Mouse (Mus musculus) liver, embryonic 14.5 days (tissue): ENCODE measurements around the gene Itgb6. TPM values are rescaled to one million over a fixed set of nuclear protein-coding genes. Genes with fewer than 3 reads are reported as not detected.

Source experiments
- ATAC-seq: fragments of 200-750 bp; cut with Nextera tagmentation; 2 replicates; pipeline ENCODE4 v1.8.0; 2017; ENCODE audit warnings: moderate number of reproducible peaks, mild to moderate bottlenecking, moderate library complexity; ENCODE audit not compliant: insufficient read depth
- DNase-seq, 3 experiments: peaks; one replicate each; pipeline ENCODE4 v3.0.0-alpha.2; 2012 to 2013; ENCODE audit warnings: low read depth in 3 of 3, low spot score in 3 of 3
- H3K27ac ChIP-seq: fragments of 300-500 bp; sonication (generic); 2 replicates; pipeline ENCODE4 v1.5.1; 2014; ENCODE audit warnings: moderate library complexity, mild to moderate bottlenecking, control low read depth, inconsistent platforms
- H3K27me3 ChIP-seq: fragments of 300-500 bp; sonication (generic); 2 replicates; pipeline ENCODE4 v1.6.1; 2014; ENCODE audit warnings: mild to moderate bottlenecking, low read length, moderate library complexity; ENCODE audit not compliant: control insufficient read depth, insufficient read depth
- H3K36me3 ChIP-seq: fragments of 300-500 bp; sonication (generic); replicated peaks from 2 replicates; pipeline ENCODE4 v1.6.1; 2014; ENCODE audit warnings: low read depth; ENCODE audit not compliant: control insufficient read depth, insufficient read depth
- H3K4me1 ChIP-seq, 2 experiments: fragments of 200-500 bp in 1 of 2; fragments of 300-500 bp in 1 of 2; sonication (generic) in 1 of 2; replicated peaks; 2 replicates each; pipeline ENCODE4 v1.6.1; 2012 to 2014; ENCODE audit warnings: antibody characterized with exemption in 1 of 2, inconsistent platforms in 1 of 2, low read length in 1 of 2; ENCODE audit not compliant: control insufficient read depth in 2 of 2, insufficient read depth in 2 of 2
- H3K4me2 ChIP-seq: fragments of 300-500 bp; sonication (generic); 2 replicates; pipeline ENCODE4 v1.6.1; 2014; ENCODE audit warnings: low read depth, mild to moderate bottlenecking, control low read depth, moderate library complexity
- H3K4me3 ChIP-seq, 2 experiments: fragments of 200-500 bp in 1 of 2; fragments of 300-500 bp in 1 of 2; sonication (generic) in 1 of 2; 2 replicates each; pipeline ENCODE4 v1.5.1; 2012 to 2014; ENCODE audit warnings: low read depth in 2 of 2, low read length in 2 of 2, mild to moderate bottlenecking in 2 of 2, control low read depth in 1 of 2, inconsistent platforms in 1 of 2, moderate library complexity in 1 of 2; ENCODE audit not compliant: insufficient read depth in 1 of 2
- H3K9ac ChIP-seq: fragments of 300-500 bp; sonication (generic); replicated peaks from 2 replicates; pipeline ENCODE4 v1.6.1; 2014; ENCODE audit warnings: mild to moderate bottlenecking, control low read depth, moderate library complexity
- H3K9me3 ChIP-seq: fragments of 300-500 bp; sonication (generic); 2 replicates; pipeline ENCODE4 v1.6.1; 2016; ENCODE audit warnings: low read length, mixed read lengths; ENCODE audit not compliant: control insufficient read depth
- CTCF ChIP-seq: IDR thresholded peaks from 2 replicates; pipeline ENCODE4 v1.5.1; 2016; ENCODE audit warnings: antibody characterized with exemption, low read depth, control low read depth
- EP300 ChIP-seq: IDR thresholded peaks from 2 replicates; pipeline ENCODE4 v1.6.1; 2016; ENCODE audit warnings: antibody characterized with exemption, low read depth
- WGBS: fragments of 180-500 bp; shearing (Covaris S2); extraction: QIAGEN DNeasy Blood & Tissue Kit; methylation state at CpG from one replicate; pipeline ENCODE4 v1.1.7; 2014; ENCODE audit not compliant: insufficient replicate concordance; 5-methylcytosine and 5-hydroxymethylcytosine counted together
- polyA plus RNA-seq, 2 experiments: library from polyadenylated mRNA; depleted of rRNA in 1 of 2; stranded (reverse) in 1 of 2; unstranded in 1 of 2; fragments of >200 nt; fragmentation: Nextera tagmentation in 1 of 2; extraction: Ambion mirVana in 1 of 2; gene quantifications; 2 replicates each; pipeline versions ENCODE4 v1.2.1 to v1.2.3; 2012 to 2014

The Itgb6 gene
- polyA plus RNA-seq, 2 experiments = 0.02 to 0.05 TPM

- Histone ChIP-seq H3K27ac (no peak overlapping the region), H3K27me3 (no peaks in the 10 kb centered on the region), H3K9ac (no peak overlapping the region), H3K9me3 (no peaks in the 10 kb centered on the region), H3K4me2 (no peak overlapping the region), H3K36me3 (no peaks in the 10 kb centered on the region), H3K4me1 (no peaks in the 10 kb centered on the region), H3K4me3 (no peak overlapping the region)
- no peak for ATAC-seq
- 57% methylated on average over 8 of the region's 8 CpGs for WGBS
- DNase-seq = no peak
- TF ChIP-seq CTCF (no peak), EP300 (no peak)
Observed at GRCm38 (mm10) chr2:60714971-60715502, 7.4 kb downstream of the Itgb6 start.

DNA sequence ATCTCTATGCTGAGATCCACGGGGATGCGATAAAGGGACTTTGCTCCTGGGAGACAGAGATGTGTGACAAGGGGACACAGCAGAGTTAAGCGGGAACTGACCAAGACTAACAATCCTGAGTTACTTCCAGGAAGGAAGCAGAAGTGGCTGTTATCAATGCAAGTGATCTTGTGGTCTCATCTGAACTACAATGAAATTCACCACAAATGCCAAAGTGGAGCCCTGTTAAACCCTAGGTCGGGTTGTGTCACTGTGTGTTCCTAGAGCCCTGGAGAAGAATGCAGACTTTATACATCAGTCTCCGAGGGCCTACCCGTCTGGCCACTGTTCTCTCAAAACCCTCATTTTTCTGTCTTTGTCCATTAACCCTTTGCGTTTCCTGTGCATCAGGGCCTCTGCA lies 8.0 kb downstream of the Itgb6 start:
- no peak for DNase-seq
- no peaks in the 10 kb centered on the region for H3K9me3 ChIP-seq
- H3K27me3 ChIP-seq = no peaks in the 10 kb centered on the region
- H3K9ac ChIP-seq = no peak overlapping the region
- no peak overlapping the region for H3K4me2 ChIP-seq
- H3K4me3 ChIP-seq = no peak overlapping the region
- no peaks in the 10 kb centered on the region for H3K4me1 ChIP-seq
- WGBS = 20% methylated on average over 7 of the region's 7 CpGs
- H3K36me3 ChIP-seq = no peaks in the 10 kb centered on the region
- no peak overlapping the region for H3K27ac ChIP-seq
- TF ChIP-seq EP300 (no peak), CTCF (no peak)
- ATAC-seq = no peak

- Histone ChIP-seq H3K9me3 (no peaks in the 10 kb centered on the region), H3K4me2 (no peak overlapping the region), H3K4me3 (no peak overlapping the region), H3K27ac (no peak overlapping the region), H3K36me3 (no peaks in the 10 kb centered on the region), H3K4me1 (no peaks in the 10 kb centered on the region), H3K27me3 (no peaks in the 10 kb centered on the region), H3K9ac (no peak overlapping the region)
- no peak for ATAC-seq
- WGBS = 55% methylated on average over 8 of the region's 8 CpGs
- TF ChIP-seq CTCF (no peak), EP300 (no peak)
- DNase-seq = no peak
Observed at GRCm38 (mm10) chr2:60713857-60714256, 8.6 kb downstream of the Itgb6 start.

DNA sequence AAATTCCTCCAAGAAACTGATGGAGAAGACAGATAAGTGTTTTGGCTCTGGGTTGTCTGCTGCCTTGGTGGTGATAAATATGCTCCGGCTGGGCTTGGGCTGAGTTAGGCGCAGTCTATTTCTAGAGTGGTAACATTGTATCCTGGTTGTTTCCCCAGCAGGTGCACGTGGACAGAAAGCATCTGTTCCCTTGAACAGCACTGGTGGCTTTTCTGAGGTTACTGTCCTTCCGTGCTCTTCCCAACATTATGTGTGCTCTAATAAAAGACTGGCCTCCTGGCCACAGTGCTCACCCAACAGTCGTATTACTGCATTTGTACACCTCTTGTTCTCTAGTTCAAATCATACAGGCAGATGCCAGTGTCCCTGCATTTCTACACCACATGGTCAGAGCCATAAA lies 9.6 kb downstream of the Itgb6 start:
- Histone ChIP-seq H3K4me1 (no peaks in the 10 kb centered on the region), H3K4me2 (no peak overlapping the region), H3K36me3 (no peaks in the 10 kb centered on the region), H3K27ac (no peak overlapping the region), H3K4me3 (no peak overlapping the region), H3K9ac (no peak overlapping the region), H3K9me3 (no peaks in the 10 kb centered on the region), H3K27me3 (no peaks in the 10 kb centered on the region)
- TF ChIP-seq EP300 (no peak), CTCF (no peak)
- no peak for DNase-seq
- ATAC-seq = no peak
- 52% methylated on average over 5 of the region's 5 CpGs for whole genome bisulfite sequencing

- H3K36me3 ChIP-seq = no peaks in the 10 kb centered on the region
- no peak overlapping the region for H3K9ac ChIP-seq
- ATAC-seq = no peak
- no peak overlapping the region for H3K4me3 ChIP-seq
- WGBS = 54% methylated on average over 6 of the region's 6 CpGs
- no peak overlapping the region for H3K27ac ChIP-seq
- no peaks in the 10 kb centered on the region for H3K27me3 ChIP-seq
- H3K4me2 ChIP-seq = no peak overlapping the region
- H3K4me1 ChIP-seq = no peaks in the 10 kb centered on the region
- H3K9me3 ChIP-seq = no peaks in the 10 kb centered on the region
- no peak for TF ChIP-seq EP300
- TF ChIP-seq CTCF = no peak
- no peak for DNase-seq
Observed at GRCm38 (mm10) chr2:60712483-60712882, 10.0 kb downstream of the Itgb6 start.
